Mouse (Mus musculus): ENCODE measurements at regions not wholly inside any gene's neighbourhood (a gene's known extent, or its start where the extent isn't known, plus 50 kb on each side); places are given as distances from the start of the nearest gene placed in this dataset.

DNA sequence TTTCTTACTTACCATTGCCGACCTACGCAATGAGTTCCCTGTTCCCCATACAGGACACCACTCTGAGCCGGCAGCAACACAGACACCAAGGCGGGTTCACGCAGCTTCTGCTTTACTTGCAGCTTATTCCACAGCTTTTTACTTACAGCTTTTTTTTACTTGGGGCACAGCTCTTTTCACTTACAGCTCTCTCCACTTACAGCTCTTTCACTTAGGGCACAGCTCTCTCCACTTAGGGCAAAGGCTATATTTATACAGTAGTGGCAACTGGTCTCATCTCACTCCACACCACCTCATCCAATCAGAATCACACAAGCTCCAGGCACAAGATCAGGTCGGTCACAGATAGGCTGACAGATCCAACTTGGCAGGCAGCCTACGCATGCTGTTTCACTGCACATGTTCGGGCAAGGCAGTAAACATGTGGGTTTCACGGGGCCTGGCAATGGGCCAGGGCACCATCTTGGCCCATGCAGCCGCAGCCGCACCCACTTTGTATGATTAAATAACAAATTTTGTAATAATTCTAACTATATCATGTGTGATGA lies 154.9 kb upstream of the Hapln1 start:
- TF ChIP-seq POLR2A (IDR thresholded peaks at IDR 0.05; ENCODE audit: borderline replicate concordance, extremely low read depth, insufficient read depth, insufficient read length, poor library complexity, severe bottlenecking), result no peak
- TF ChIP-seq CTCF (IDR thresholded peaks at IDR 0.05; ENCODE audit: borderline replicate concordance, extremely low read depth, insufficient read depth, insufficient read length), result no peak
